Mouse (Mus musculus) gonadal fat pad, adult 2 months (tissue): Measurements from ENCODE around the gene Tmem30c. TPM values are rescaled to one million over a fixed set of nuclear protein-coding genes. Genes with fewer than 3 reads are reported as not detected.

Source experiments
- DNase-seq: peaks from one replicate; pipeline ENCODE4 v3.0.0-alpha.2; 2012; ENCODE audit warnings: low read depth
- polyA plus RNA-seq: library from polyadenylated mRNA; depleted of rRNA; stranded (reverse); fragments of >200 nt; gene quantifications from 2 replicates; pipeline ENCODE4 v1.2.3, GENCODE M21; 2012

Gene Tmem30c
- polyA plus RNA-seq, 1 experiment, result 0.15 TPM

DNA sequence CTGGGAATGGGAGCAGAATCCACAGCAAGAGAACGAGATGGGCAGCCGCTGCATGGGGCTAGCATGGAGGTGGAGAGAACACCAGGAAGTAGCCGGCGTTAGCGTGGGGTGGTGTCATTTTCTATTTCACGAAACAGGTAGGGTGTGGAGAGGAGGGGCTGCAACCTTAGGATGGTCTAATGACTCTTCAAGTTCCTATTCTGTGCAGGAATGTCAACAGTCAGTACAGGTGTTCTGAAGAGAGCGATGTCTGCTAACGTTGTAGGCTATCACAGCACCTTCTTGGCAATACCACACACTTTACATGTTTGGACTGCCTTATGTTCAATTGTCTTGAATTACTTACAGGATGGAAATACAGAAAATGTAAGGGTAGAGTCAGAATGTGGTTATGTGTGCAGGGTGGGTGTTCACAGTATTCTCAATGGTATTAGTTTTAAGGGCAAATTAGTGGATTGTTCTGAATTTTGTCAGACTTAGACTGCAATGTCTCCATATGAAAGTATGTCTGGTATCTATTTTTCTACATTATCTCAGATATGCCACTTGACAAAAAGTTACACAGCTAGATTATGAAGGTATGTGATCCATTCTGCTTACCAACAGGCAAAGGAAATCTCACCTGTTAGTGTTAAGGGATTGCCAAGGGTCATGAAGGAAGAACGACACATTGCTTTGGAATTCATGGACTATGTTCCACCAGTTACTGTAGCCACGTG, 2.7 kb upstream of the Tmem30c start:
- DNase-seq, result no peak

DNA sequence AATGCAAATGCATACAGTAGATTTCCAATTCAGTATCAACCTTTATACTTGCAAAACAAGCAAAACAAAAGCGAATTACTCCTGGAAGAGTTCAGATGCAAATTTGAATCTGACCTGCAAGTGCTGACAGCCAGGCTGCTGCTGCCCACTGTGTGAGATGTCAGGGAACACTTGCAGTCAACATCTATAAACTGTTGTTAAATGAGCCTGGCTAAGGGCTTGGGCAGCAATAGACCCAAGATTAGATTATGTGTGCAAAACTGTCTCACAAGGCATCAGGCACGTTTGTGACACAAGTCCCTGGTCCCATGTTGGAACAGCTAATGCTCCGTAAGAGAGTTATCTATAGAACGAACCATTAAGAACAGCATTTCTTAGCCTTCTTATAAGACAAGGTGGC, 369 bp downstream of the Tmem30c start:
- no peak for DNase-seq

DNA sequence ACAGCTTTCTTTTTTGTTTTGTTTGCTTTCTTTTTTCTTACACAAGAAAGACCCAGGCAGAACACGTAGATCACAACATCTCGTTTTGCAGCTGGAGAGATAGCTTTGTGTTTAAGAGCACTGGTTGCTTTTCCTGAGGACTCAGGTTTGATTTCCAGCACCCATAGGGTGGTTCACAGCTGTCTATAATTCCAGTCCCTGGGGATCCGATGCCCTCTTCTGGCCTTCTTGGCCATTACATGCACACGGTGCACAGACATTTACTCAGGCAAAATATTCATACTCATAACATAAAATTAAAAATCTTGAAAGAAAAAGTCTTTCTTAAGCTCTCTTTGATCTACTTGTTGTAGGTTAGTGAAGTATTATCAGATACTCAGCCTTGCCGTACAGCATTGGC, 969 bp downstream of the Tmem30c start:
- DNase-seq, result no peak

DNA sequence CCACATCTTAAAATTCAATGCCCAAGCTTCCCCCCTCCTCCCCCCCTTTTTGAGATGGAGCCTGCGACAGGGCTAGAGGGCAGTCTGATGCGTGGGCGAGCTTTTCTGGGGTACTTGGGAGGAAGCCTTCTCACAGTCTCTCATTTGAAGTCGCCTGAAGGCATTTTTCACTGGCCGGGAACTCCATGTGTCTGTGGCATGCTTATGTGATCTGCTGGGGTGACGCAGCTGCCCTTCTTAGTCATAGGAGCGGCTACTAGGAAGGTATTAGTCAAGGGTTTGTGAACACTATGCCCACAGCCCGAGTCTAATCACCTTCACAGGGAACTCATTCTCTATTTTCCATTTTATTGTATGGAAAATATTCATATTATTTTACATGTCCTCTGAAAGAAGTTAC, 11.2 kb downstream of the Tmem30c start:
- no peak for DNase-seq

DNA sequence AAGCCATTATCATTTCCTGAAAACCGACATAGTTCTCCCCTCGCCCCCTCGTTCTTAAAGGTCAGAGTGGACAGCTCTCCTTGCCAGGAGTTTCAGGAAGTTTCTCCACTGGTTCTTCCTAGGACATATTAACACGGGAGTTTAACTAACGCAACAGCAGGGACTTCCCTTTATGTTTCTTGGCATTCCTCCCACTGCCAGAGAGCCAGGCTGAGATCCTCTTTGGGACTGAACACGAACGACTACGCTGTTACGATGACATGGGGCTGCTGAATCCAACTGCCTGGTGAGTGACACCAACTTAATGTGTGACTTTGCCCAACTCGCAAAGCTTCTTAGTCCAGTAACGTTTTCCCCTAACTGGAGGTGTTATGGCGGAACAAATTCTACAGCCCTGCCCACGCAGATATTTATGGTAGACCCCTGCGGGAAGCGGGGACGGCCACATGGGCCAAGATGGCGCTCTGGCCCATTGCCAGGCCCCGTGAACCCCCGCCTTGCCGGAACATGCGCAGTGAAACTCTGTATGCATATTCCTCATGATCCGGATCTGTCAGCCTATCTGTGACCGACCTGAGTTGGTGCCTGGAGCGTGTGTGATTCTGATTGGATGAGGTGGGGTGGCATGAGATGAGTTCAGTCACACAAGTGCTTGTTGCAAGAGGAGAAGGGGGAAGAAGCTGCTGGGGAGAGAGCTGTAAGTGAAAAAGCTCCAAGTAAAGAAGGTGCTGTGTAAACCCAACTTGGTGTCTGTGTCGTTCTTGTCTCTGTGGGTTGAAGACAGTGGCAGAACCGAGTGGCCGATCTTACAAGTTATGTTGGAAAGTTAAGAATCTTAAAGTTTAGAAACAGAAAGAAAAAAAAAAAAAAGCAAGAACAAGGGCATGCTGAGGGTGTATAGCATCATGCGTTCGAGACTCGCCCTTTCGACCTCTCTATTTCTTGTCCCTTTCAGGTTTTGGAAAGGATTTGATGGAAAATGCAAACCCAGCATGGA, 12.1 kb downstream of the Tmem30c start:
- DNase-seq, result no peak

DNA sequence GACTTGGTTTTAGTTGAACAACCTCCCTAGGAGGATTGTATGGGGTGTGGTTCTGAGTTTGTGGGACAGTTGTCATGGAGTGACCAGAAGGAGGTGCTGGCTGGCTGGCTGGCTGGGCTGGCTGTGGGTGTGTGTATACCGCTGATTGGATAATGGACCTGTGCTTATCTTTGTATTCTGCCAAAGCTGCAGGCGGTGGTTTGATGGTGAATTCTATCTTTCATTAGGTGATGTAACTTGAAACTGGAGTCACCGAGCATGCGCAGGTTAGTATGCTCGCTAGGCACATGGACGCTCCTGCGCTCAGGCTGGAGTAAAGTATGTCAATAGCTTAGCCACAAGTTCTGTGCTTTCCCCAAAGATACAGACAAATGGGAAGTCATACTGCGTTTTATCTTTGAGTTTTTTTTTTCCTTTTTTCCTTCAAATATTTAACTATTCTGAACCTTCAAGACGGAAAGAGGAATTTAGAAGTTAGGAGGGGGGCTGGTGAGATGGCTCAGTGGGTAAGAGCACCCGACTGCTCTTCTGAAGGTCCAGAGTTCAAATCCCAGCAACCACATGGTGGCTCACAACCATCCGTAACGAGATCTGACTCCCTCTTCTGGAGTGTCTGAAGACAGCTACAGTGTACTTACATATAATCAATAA, 13.6 kb downstream of the Tmem30c start:
- no peak for DNase-seq

DNA sequence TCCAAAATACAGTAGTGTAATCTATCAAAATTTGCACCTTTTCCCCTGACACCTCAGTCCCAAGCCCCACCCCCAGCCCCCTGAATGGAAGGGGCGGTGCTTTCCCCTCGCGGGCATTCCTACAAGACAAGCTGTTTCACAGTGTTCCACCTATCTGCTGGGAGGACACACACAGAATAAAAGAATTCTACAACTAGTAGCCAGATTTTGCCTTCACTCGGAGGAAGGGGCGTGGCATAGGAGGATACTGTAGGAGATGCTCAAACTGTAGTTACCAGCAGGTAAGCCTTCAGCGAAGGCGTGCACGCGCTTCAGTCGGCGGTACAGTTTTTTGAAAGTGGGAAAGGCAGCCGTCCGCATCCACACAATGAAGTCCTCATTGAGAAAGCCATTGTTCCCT, 22.9 kb downstream of the Tmem30c start:
- DNase-seq, result no peak

DNA sequence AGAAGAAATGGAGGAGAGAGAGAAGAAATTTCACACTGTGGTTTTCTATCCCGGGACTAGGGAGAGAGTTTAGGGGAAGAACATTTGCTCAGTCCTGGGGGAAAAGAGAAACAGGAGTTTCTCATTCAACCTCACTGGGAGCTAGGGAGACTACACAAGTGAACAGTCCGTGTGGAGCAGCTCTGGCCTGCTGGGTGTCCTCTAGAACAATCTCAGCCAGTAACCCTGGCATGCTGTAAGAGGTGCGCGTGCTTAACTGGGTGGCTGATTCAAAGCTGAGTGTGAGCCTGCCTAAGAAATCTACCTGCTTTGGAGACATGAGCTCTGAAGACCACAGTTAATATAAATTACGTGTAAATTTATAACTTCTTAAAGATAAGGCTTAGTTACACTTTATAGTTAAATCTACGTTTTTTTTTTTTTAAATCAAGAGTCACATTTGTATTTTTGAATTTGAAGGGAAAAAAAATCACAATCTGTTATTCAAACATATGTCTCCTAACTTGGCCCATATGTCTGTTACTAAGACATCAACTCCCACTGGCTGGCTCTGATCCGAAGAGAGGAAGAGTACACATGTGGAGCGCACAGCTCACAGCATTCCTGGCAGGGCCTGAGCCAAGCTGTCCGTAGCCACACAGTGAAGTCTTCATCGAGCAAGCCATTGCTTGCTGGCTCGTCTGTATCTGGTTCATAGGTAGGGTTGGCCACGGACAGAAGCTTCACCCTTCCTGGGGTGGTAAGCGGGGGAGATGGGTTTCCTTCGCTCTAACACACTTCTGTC, 24.4 kb downstream of the Tmem30c start:
- DNase-seq, result no peak

DNA sequence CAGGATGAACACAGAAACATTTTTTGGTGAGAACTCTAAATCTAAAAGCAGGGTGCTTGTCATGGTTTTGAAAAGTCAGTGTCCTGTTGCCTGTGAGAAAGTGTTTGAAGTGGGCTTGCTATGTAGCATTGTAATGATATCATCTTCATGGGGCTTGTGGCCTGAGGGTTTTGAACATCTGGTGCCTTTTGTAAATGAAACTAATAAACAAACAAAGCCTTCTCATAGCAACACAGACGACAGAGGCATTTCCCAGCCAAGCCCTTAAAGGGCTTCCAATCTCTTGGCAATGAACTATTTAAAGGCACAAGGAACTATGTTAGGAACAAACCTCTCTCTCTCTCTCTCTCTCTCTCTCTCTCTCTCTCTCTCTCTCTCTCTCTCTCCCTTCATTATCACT, 25.6 kb downstream of the Tmem30c start:
- DNase-seq, result no peak

DNA sequence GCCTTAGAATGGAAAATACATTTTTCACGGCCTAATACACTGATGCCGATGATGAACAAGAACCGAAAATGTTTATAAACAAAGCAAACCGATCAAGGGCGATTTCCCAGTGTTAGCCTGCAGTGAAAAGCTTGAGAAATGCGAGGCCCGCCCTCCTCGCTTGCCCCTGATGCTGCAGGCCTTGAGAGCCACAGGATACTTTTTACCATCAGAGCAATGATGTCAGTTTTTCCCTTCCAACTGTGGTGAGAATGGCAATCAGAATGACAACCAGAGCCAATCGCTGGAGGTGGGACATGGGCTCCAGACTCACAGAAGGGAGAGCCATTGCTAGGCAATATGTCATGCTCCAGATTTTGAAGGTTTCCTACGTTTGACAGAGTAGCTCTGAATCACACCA, 32.5 kb downstream of the Tmem30c start:
- no peak for DNase-seq

DNA sequence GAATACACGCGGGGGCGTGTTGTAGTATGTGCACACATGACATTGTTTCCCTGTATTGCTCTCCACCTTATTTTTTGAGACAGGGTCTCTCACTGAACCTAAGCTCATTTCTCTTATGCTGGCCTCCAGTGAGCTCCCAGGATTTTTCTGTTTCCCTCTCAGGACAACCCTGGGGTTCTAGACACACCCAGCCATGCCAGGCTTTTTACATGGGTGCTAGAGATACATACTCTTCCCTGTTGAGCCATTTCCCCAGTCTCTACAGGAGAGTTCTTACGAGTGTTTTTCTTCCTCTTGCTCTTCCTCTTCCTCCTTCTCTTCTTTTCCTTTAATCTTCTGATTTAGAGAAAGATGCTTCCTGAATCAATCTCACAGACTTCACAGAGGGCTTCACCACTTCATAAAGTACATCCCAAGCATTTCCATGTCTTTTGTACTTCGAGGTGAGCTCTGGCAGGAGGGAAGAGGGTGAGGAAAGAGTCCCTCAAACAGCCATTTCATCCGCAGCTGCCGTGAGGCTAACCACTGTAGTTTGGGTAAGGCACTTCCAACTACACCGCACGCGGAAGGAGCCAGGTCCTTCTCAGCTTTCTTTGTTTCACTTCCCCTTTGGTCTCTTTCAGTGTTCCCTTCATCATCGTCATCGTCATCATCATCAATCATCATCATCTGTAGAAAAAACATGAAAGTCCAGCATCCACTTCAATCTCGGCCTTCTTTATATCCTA, 33.1 kb downstream of the Tmem30c start:
- DNase-seq, result no peak

DNA sequence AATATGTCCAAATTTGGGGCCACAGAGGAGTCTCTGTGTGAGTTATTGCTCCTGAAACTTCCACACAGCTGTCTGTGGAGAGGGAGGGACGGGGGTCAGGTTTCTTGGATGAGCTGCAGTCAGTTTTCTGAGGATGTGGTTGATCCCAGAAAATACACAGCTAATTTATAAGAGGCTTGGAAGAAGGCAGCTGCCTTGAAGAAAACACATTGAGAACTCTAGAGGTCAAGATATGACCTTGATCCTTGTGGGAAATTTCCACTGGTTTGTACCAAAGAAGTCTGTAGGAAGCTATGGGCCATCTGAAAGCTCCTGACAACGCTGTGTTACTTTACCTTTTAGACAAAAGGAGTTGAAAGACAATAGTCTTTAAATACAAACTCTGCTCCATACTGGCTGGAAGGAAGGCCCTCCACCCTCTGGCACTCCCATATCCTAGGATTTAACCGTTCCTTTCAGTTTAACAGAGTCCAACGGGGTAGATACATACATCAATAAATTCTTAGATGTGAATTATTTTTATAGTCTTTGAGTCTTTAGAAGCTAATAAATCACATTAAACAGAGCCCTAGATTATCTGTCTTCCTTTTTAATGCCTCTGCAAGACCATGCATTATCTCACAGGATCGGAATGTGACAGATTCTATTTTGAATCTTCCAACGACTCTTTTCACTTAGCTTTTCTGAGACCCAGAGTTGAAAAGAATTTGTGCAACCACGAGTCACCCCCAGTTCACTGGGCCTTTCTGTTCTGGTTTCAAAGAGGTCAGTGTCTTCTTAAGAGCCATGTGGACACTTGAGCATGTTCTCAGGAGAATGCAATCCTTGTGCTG, 40.9 kb downstream of the Tmem30c start:
- no peak for DNase-seq

DNA sequence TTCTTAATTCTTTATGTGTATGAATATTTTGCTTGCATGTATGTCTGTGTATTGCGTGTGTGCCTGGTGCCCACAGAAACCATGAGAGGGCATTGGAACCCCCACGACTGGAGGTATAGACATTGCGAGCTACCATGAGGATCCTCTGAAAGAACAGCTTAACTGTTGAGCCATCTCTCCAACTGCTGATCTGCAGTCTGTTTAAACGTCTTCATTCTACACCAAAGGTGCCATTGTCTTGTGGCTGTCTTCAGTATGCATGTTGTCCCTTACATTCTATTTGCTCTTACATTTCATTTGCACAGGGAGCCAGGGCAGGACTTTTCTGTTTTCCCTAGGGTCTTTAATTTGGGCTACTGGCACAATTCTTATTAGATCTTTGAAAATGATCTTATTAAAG, 41.7 kb downstream of the Tmem30c start:
- no peak for DNase-seq

DNA sequence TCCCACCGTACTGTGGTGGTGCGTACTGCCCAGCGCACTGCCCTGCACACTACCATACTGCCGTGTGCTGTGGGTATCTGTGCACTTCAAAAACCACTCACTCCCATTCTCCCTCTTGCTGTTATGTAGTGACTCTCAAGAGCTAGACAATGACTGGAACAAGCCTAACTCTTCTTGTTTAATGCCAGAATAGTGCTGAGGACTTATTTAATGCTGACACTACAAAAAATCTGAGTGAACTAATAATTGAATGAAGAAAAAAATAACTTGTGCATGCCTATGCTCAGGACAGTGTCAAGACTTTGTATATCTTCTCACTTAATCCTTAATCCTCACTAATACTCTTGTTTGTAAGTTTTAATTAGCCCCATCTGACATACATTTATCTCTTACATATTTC, 45.2 kb downstream of the Tmem30c start:
- DNase-seq, result no peak

DNA sequence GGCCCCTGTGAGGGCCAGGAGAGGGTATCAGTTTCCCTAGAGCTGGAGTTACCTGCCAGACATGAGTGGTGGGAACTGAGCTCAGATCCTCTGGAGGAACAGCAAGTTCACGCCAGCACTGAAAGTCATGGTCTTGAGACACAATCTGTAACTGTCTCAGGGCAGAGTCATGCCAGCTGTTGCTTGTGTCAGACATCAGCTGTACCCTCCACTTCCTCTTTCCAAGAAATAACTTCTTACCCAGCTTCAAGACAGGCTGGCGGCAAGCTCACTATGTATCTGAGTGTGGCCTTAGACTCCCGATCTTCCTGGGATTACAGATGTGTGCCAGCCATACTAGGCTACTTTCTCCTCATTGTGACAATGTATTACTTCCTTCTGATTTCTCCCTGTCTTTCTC, 46.1 kb downstream of the Tmem30c start:
- DNase-seq, result no peak

DNA sequence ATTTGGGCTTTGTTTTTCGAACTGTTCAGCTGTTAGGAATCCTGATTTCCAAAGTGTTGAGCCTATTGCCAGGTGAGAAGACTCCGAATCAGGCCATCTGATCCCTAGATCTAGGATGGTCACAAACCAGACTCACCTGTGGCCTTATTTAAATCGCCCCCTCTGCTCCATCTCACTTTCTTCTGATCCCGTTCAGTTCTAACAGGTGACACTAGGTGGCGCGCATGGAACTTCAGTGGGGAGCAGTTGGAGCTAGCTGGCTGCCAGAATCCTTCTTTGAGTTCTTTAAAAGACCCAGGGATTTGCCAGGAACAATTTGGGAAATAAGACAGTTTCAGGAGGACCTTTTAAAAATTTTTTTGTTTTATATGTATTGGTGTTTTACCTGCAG, 48.8 kb downstream of the Tmem30c start:
- no peak for DNase-seq

DNA sequence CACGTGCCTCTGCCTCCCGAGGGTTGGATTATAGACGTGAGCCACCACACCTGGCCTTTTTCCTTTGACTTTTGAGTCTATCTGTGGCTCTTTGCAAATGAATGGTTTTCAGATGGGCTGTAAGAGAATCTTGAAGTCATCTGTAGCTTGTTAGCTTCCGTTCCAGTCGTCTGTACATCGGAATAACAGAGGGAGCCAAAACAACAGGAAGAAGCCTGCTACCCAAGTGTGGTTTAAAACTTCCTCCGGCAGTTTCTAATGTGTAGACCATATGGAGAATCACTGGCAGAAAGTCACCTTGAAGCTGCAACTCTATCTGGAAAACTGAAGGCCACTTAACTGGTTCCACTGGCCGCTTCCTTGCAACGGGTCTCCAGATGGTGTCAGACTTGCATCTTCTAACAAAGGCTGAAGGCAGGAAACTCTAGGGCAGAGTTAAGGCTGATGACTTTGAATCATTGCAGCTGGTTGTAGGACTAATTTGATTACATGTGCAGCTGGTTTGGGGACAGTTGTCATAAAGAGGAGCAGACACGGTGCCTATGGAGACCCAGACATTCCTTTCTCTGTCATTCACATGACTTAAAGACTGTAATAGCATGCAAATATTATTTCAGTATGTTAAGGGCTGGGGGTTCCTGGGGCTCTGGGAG, 49.3 kb downstream of the Tmem30c start:
- DNase-seq, result no peak

DNA sequence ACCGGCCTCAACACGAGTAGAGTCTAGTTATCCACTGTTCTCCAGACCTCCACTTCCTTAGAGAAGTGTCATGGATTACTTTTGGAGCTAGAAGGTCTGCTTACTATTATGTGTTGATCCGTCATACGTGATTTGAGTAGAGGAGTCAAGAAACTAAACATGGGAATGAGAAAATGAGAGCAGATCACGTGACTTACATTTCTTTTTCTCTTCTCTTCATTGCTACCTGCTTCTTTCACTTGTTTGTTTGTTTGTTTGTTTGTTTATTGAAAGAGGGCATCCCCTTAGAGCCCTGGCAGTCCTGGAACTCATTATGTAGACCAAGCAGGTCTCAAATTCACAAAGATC, 49.8 kb downstream of the Tmem30c start:
- no peak for DNase-seq

DNA sequence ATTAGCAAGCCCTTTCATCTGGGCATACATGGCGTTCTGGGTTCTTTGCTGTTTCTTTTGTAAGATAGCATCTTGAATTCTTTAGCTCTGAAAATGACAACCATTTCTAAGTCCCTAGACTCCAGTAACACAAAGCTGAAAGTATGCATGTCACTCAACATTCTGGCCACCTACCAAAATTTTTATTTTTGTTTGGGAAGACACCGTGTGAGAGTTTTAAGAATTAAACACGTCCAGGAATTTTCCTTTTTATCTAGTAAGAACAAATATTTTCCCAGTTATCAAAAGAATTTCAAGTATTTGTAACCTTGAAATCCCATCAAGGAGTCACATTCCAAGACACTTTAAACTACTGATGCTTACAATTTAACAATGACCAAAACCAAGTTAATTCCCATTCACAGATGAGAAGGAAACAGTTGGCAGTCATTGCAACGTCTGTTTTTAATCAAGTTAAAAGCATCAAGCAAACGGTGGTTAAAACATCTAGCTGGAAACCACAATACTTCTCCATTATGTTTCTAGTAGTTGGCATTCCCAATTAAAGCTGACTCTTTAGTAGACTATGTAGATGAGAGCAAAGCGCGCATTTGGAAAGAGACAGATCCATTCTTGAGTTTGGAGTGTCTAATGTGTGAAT, 56.7 kb downstream of the Tmem30c start:
- no peak for DNase-seq
